Mouse (Mus musculus) thymus, adult 2 months (tissue): ENCODE data around the gene Zkscan17. TPM values are rescaled to one million over a fixed set of nuclear protein-coding genes. Genes with fewer than 3 reads are reported as not detected.

Source experiments
- DNase-seq: peaks from one replicate; pipeline ENCODE4 v3.0.0; 2021
- H3K27ac ChIP-seq: fragments of 200-500 bp; 2 replicates; pipeline ENCODE4 v1.5.1; 2012; ENCODE audit warnings: low read length, control low read depth; ENCODE audit not compliant: control insufficient read depth, insufficient read depth
- H3K27me3 ChIP-seq: fragments of 200-500 bp; 2 replicates; pipeline ENCODE4 v1.6.1; 2012; ENCODE audit warnings: mild to moderate bottlenecking, low read length, moderate library complexity, mixed read lengths; ENCODE audit not compliant: control insufficient read depth, insufficient read depth
- H3K36me3 ChIP-seq: fragments of 200-500 bp; 2 replicates; pipeline ENCODE4 v1.6.1; 2012; ENCODE audit warnings: mild to moderate bottlenecking, low read length, moderate library complexity; ENCODE audit not compliant: control insufficient read depth, insufficient read depth
- H3K4me1 ChIP-seq: fragments of 200-500 bp; replicated peaks from 2 replicates; pipeline ENCODE4 v1.6.1; 2012; ENCODE audit warnings: low read length; ENCODE audit not compliant: control insufficient read depth, insufficient read depth
- H3K4me3 ChIP-seq: fragments of 200-500 bp; 2 replicates; pipeline ENCODE4 v1.5.1; 2012; ENCODE audit warnings: mild to moderate bottlenecking, low read length, control low read depth, moderate library complexity; ENCODE audit not compliant: control insufficient read depth, insufficient read depth
- CTCF ChIP-seq: fragments of 200-500 bp; IDR thresholded peaks from 2 replicates; pipeline ENCODE4 v1.5.1; 2012; ENCODE audit warnings: mild to moderate bottlenecking, control low read depth, low read length, moderate library complexity, borderline replicate concordance; ENCODE audit not compliant: control insufficient read depth, poor library complexity, insufficient read depth; ENCODE audit errors: extremely low read depth
- POLR2A ChIP-seq: fragments of 200-500 bp; IDR thresholded peaks from 2 replicates; pipeline ENCODE4 v1.6.1; 2012; ENCODE audit warnings: mild to moderate bottlenecking, low read length, control low read depth, moderate library complexity; ENCODE audit not compliant: control insufficient read depth, poor library complexity, insufficient read depth; ENCODE audit errors: extremely low read depth
- WGBS: fragments of 180-500 bp; shearing (Covaris S2); methylation state at CpG from one replicate; pipeline ENCODE4 v1.1.7; 2018; 5-methylcytosine and 5-hydroxymethylcytosine counted together
- polyA plus RNA-seq: library from polyadenylated mRNA; depleted of rRNA; stranded (reverse); fragments of >200 nt; gene quantifications from 2 replicates; pipeline ENCODE4 v1.2.3, GENCODE M21; 2012; rRNA removed

Zkscan17 gene
- polyA plus RNA-seq, 1 experiment = 15.9 TPM

DNA sequence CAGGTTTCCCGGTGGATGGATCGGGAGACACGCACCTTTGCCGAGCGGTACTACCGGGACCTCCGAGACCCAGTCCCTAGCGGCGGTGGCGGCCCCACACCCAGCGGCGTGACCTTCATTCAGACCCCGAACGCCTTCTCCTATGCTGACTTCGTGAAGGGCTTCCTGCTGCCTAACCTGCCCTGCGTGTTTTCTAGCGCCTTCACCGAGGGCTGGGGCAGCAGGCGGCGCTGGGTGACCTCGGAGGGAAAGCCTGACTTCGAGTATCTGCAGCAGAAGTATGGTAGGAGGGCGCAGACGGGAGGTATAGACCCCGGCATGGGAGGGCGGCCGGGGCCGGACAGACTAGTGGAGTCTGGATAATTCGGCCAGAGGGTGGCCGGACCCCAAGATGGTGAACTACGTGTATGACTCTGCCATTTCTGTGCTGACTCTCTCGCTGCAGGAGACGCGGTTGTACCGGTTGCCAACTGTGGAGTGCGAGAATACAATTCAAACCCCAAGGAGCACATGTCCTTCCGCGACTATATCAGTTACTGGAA, 76.2 kb downstream of the Zkscan17 start:
- peak overlapping the region; percentile 57; the same call in 1 of the 2 replicates for H3K27ac ChIP-seq
- H3K4me3 ChIP-seq = peak overlapping the region; percentile 87
- H3K36me3 ChIP-seq = peaks cover 19% of the 10 kb centered on the region; the same call in 1 of the 2 replicates
- under 1% methylated on average over 38 of the region's 38 CpGs for WGBS
- TF ChIP-seq CTCF = no peak
- H3K4me1 ChIP-seq = peaks cover 11% of the 10 kb centered on the region
- H3K27me3 ChIP-seq = no peaks in the 10 kb centered on the region
- peak; percentile 64 for DNase-seq

DNA sequence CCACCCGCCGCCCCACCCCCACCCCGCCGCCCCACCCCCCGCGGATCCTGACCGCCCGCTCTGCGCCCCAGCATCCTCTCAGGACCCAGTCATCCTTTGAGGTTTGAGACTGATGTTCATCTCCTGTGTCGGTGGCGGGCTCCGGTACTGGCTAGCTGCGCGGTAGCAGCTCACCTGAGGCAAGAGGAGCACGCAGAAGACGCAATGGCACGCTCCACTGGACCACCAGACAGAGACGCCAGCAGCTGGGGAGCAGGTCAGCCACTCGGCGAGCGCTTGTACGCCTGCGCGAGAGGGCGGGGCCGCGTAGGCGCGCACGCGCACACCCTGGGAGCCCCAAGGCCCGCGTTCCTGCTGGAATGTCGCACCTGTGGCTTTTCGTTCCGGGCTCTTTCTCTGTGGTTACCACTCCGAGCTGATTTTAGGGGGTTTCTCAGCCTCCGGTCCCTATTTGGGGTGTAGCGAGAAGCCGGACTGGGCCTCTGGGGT, 76.8 kb downstream of the Zkscan17 start, which contains the start of gene Jmjd4:
Gene Jmjd4 (plus strand): TSS at position 305 of the 489 bp plus-strand sequence.
- H3K36me3 ChIP-seq = peaks cover 14% of the 10 kb centered on the region; the same call in 1 of the 2 replicates

DNA sequence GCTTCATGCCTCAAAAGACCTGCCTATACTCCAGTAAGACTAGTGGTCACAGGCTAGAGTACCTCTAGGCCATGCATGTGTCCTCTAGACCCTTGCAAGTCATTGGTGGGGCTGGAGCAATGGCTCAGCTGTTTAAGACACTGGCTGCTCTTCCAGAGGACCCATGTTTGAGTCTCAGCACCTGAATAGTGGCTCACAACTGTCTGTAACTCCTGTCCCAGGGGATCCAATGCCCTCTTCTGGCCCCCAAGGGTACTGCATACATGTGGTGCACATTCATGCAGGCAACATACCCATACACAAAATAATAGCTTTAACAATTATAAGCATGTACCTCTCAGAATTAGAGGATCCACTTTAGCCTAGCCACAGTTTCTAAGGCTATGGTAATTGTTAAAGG, 83.4 kb downstream of the Zkscan17 start:
- no peaks in the 10 kb centered on the region for H3K27me3 ChIP-seq
- TF ChIP-seq CTCF (no peak), POLR2A (no peak)
- H3K27ac ChIP-seq = no peak overlapping the region
- no peaks in the 10 kb centered on the region for H3K36me3 ChIP-seq
- H3K4me3 ChIP-seq = no peak overlapping the region
- H3K4me1 ChIP-seq = no peaks in the 10 kb centered on the region
- no peak for DNase-seq

More for the DNA sequence above, 76.8 kb downstream of the Zkscan17 start, which contains the start of gene Jmjd4:
- Histone ChIP-seq H3K27ac (peak within 1 kb of the TSS; percentile 57; the same call in 1 of the 2 replicates), H3K4me3 (peak within 1 kb of the TSS; percentile 87), H3K4me1 (peaks cover 11% of the 10 kb centered on the region), H3K27me3 (no peaks in the 10 kb centered on the region)
- DNase-seq = peak; percentile 92
- under 1% methylated on average over 37 of the region's 40 CpGs for WGBS
- TF ChIP-seq POLR2A = peak; percentile 71
- TF ChIP-seq CTCF = no peak

DNA sequence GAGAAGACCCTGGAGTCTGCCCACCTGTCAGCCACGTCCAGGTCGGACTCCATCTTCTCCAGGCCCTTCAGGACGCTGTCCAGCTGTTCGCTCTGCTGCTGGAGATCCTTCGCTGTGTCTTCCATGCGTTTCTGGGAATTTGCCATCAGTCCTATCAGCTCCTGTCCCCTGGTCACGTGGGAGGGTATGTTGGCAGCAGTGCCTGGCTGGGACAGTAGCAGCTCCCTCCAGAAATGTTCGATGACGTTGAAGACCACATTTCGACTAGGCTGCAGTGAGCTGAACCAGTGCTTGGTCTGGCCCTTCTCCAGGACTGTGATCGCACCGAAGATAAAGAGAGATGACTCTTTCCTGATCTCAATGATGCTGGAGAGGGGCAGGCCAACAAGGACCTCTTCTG, 88.6 kb downstream of the Zkscan17 start:
- Histone ChIP-seq H3K27ac (no peak overlapping the region), H3K4me3 (no peak overlapping the region), H3K4me1 (no peaks in the 10 kb centered on the region), H3K27me3 (no peaks in the 10 kb centered on the region), H3K36me3 (no peaks in the 10 kb centered on the region; the same call in 1 of the 2 replicates)
- 92% methylated on average over 12 of the region's 12 CpGs for WGBS
- no peak for TF ChIP-seq POLR2A
- no peak for TF ChIP-seq CTCF
- DNase-seq = no peak

Other genes starting within 250 kb of the Zkscan17 start
- 0.28 TPM in 1 of 2 replicates, not detected in the other for gene Wnt3a, start 236.0 kb downstream of the Zkscan17 start, polyA plus RNA-seq
- 1.3 and 2.2 TPM in 2 replicates for gene Wnt9a, start 219.8 kb downstream of the Zkscan17 start, polyA plus RNA-seq
- gene Prss38, start 151.1 kb downstream of the Zkscan17 start, polyA plus RNA-seq = not detected in 2 replicates
- gene Jmjd4, start 76.7 kb downstream of the Zkscan17 start, polyA plus RNA-seq = 16.4 and 16.9 TPM in 2 replicates
- 35.1 and 36.8 TPM in 2 replicates for gene Snap47, start 75.6 kb downstream of the Zkscan17 start, polyA plus RNA-seq
- gene Zfp867, start 54.3 kb downstream of the Zkscan17 start, polyA plus RNA-seq = 0.34 and 0.50 TPM in 2 replicates
- 0.41 and 0.70 TPM in 2 replicates for gene Nlrp3, start 14.8 kb upstream of the Zkscan17 start, polyA plus RNA-seq
- gene Olfr222, start 49.5 kb upstream of the Zkscan17 start, polyA plus RNA-seq = 0.06 and 0.18 TPM in 2 replicates
- gene Olfr223, start 66.5 kb upstream of the Zkscan17 start, polyA plus RNA-seq = not detected in 2 replicates
- 172 and 221 TPM in 2 replicates for gene Mprip, start 134.6 kb upstream of the Zkscan17 start, polyA plus RNA-seq